Mouse (Mus musculus) forebrain, embryonic 10.5 days (tissue): ENCODE data around the gene Sort1. TPM values are rescaled to one million over a fixed set of nuclear protein-coding genes. Genes with fewer than 3 reads are reported as not detected.
A peak's percentile ranks its signal among the peaks of the same experiment; 100 is the strongest.
"Not testable (repeated sequence)": the region's sequence is repeated elsewhere in the genome, so short reads cannot be mapped to it uniquely, and the experiment has no call there.

Experiments
- DNase-seq: peaks from one replicate; pipeline ENCODE4 v3.0.0-alpha.2; 2017; ENCODE audit warnings: low spot score; ENCODE audit errors: extremely low spot score
- H3K27ac ChIP-seq: fragments of 300-500 bp; sonication (generic); 2 replicates; pipeline ENCODE4 v1.5.1; 2016; ENCODE audit warnings: mild to moderate bottlenecking
- H3K27me3 ChIP-seq: fragments of 300-500 bp; sonication (generic); 2 replicates; pipeline ENCODE4 v1.6.1; 2016; ENCODE audit warnings: mild to moderate bottlenecking; ENCODE audit not compliant: poor library complexity, severe bottlenecking
- H3K36me3 ChIP-seq: fragments of 300-500 bp; sonication (generic); replicated peaks from 2 replicates; pipeline ENCODE4 v1.6.1; 2016; ENCODE audit warnings: mild to moderate bottlenecking, moderate library complexity
- H3K4me1 ChIP-seq: fragments of 300-500 bp; sonication (generic); 2 replicates; pipeline ENCODE4 v1.6.1; 2016
- H3K4me3 ChIP-seq: fragments of 300-500 bp; sonication (generic); 2 replicates; pipeline ENCODE4 v1.5.1; 2016; ENCODE audit warnings: mild to moderate bottlenecking, moderate library complexity
- H3K9me3 ChIP-seq: fragments of 300-500 bp; sonication (generic); 2 replicates; pipeline ENCODE4 v1.6.1; 2016; ENCODE audit warnings: mild to moderate bottlenecking, moderate library complexity
- WGBS: fragments of 180-500 bp; shearing (Covaris S2); methylation state at CpG from one replicate; pipeline ENCODE4 v1.1.7; 2016; 5-methylcytosine and 5-hydroxymethylcytosine counted together
- polyA plus RNA-seq: library from polyadenylated mRNA; unstranded; fragments of >200 nt; fragmentation: Nextera tagmentation; extraction: Ambion mirVana; gene quantifications from 2 replicates; pipeline ENCODE4 v1.2.1, GENCODE M21; 2016

Sort1 gene
- polyA plus RNA-seq = 9.7 and 10.5 TPM in 2 replicates

- Histone ChIP-seq H3K4me1 (peaks cover 63% of the 10 kb centered on the region), H3K27ac (peak within 1 kb of the TSS; percentile 90), H3K36me3 (peaks cover 16% of the 10 kb centered on the region), H3K27me3 (no peaks in the 10 kb centered on the region), H3K4me3 (peak within 1 kb of the TSS; percentile 94), H3K9me3 (no peaks in the 10 kb centered on the region)
- WGBS = under 1% methylated on average over 109 of the region's 109 CpGs
- peak; percentile 97 for DNase-seq
Observed at GRCm38 (mm10) chr3:108283781-108284601, at the start of gene Sort1. Gene Sort1, plus strand, starts transcription at chr3:108284082.

- H3K36me3 ChIP-seq, H3K9me3 ChIP-seq, H3K27ac ChIP-seq, H3K4me3 ChIP-seq, H3K27me3 ChIP-seq, H3K4me1 ChIP-seq, DNase-seq: not testable (repeated sequence)
- WGBS = 89% methylated on average over 4 of the region's 4 CpGs
Observed at GRCm38 (mm10) chr3:108237474-108238102, 46.3 kb upstream of the Sort1 start.

GRCm38 (mm10) chr3:108241243-108241839, 42.5 kb upstream of the Sort1 start:
- Histone ChIP-seq H3K4me1 (no peaks in the 10 kb centered on the region), H3K27ac (no peak overlapping the region), H3K4me3 (no peak overlapping the region), H3K9me3 (no peaks in the 10 kb centered on the region), H3K27me3 (no peaks in the 10 kb centered on the region), H3K36me3 (no peaks in the 10 kb centered on the region)
- no peak for DNase-seq
- 87% methylated on average over 3 of the region's 3 CpGs for WGBS

- H3K27me3 ChIP-seq = no peaks in the 10 kb centered on the region
- no peak for DNase-seq
- H3K36me3 ChIP-seq = no peaks in the 10 kb centered on the region
- no peak overlapping the region for H3K4me3 ChIP-seq
- no peaks in the 10 kb centered on the region for H3K4me1 ChIP-seq
- 85% methylated on average over 2 of the region's 2 CpGs for WGBS
- H3K9me3 ChIP-seq = no peaks in the 10 kb centered on the region
- H3K27ac ChIP-seq = no peak overlapping the region
Observed at GRCm38 (mm10) chr3:108246857-108247256, 37.0 kb upstream of the Sort1 start.

- WGBS = under 1% methylated on average over 79 of the region's 79 CpGs
- H3K4me1 ChIP-seq = peaks cover 29% of the 10 kb centered on the region
- H3K4me3 ChIP-seq = peak within 1 kb of the TSS; percentile 83
- no peaks in the 10 kb centered on the region for H3K9me3 ChIP-seq
- H3K27me3 ChIP-seq = no peaks in the 10 kb centered on the region
- DNase-seq = peak; percentile 97
- peaks cover 13% of the 10 kb centered on the region for H3K36me3 ChIP-seq
- peak within 1 kb of the TSS; percentile 82 for H3K27ac ChIP-seq
Observed at GRCm38 (mm10) chr3:108256719-108257637, 26.9 kb upstream of the Sort1 start, which contains the start of gene Psma5. Gene Psma5, plus strand, starts transcription at chr3:108256926.

- Histone ChIP-seq H3K4me1 (peaks cover 29% of the 10 kb centered on the region), H3K9me3 (no peaks in the 10 kb centered on the region), H3K4me3 (peak overlapping the region; percentile 83), H3K36me3 (peaks cover 22% of the 10 kb centered on the region), H3K27me3 (no peaks in the 10 kb centered on the region), H3K27ac (no peak overlapping the region)
- no peak for DNase-seq
- 84% methylated on average over 3 of the region's 3 CpGs for WGBS
Observed at GRCm38 (mm10) chr3:108257831-108258500, 25.9 kb upstream of the Sort1 start.

- H3K4me1 ChIP-seq = peaks cover 29% of the 10 kb centered on the region
- no peaks in the 10 kb centered on the region for H3K27me3 ChIP-seq
- 77% methylated on average over 3 of the region's 3 CpGs for WGBS
- no peak overlapping the region for H3K4me3 ChIP-seq
- no peak for DNase-seq
- H3K36me3 ChIP-seq = peaks cover 30% of the 10 kb centered on the region
- H3K27ac ChIP-seq = no peak overlapping the region
- no peaks in the 10 kb centered on the region for H3K9me3 ChIP-seq
Observed at GRCm38 (mm10) chr3:108259319-108259718, 24.6 kb upstream of the Sort1 start.

GRCm38 (mm10) chr3:108279495-108279894, 4.4 kb upstream of the Sort1 start:
- 90% methylated on average over 5 of the region's 5 CpGs for WGBS
- H3K27me3 ChIP-seq = not testable (repeated sequence)
- H3K36me3 ChIP-seq = peaks cover 61% of the 10 kb centered on the region

GRCm38 (mm10) chr3:108282401-108283240, 1.3 kb upstream of the Sort1 start:
- no peak for DNase-seq
- Histone ChIP-seq H3K27me3 (no peaks in the 10 kb centered on the region), H3K4me3 (peak overlapping the region; percentile 94), H3K9me3 (no peaks in the 10 kb centered on the region), H3K36me3 (peaks cover 30% of the 10 kb centered on the region), H3K4me1 (peaks cover 50% of the 10 kb centered on the region), H3K27ac (peak overlapping the region; percentile 90)
- 34% methylated on average over 12 of the region's 12 CpGs for WGBS

More at GRCm38 (mm10) chr3:108279495-108279894, 4.4 kb upstream of the Sort1 start:
- not testable (repeated sequence) for H3K9me3 ChIP-seq, DNase-seq, H3K27ac ChIP-seq, H3K4me3 ChIP-seq
- H3K4me1 ChIP-seq = peaks cover 18% of the 10 kb centered on the region

GRCm38 (mm10) chr3:108283241-108283561, 681 bp upstream of the Sort1 start:
- DNase-seq = no peak
- Histone ChIP-seq H3K4me1 (peaks cover 55% of the 10 kb centered on the region), H3K27me3 (no peaks in the 10 kb centered on the region), H3K4me3 (peak overlapping the region; percentile 94), H3K9me3 (no peaks in the 10 kb centered on the region), H3K27ac (peak overlapping the region; percentile 90), H3K36me3 (peaks cover 24% of the 10 kb centered on the region)
- WGBS = 14% methylated on average over 6 of the region's 6 CpGs

- 62% methylated on average over 4 of the region's 4 CpGs for WGBS
- H3K4me1 ChIP-seq = peaks cover 69% of the 10 kb centered on the region
- H3K9me3 ChIP-seq = no peaks in the 10 kb centered on the region
Observed at GRCm38 (mm10) chr3:108285078-108285711, 1.3 kb downstream of the Sort1 start.

More at GRCm38 (mm10) chr3:108285078-108285711, 1.3 kb downstream of the Sort1 start:
- no peaks in the 10 kb centered on the region for H3K27me3 ChIP-seq
- DNase-seq = no peak
- no peak overlapping the region for H3K27ac ChIP-seq
- peaks cover 5% of the 10 kb centered on the region for H3K36me3 ChIP-seq
- H3K4me3 ChIP-seq = peak overlapping the region; percentile 94
